ENCODE assay signal across 8 mouse cellular contexts in genomic region chr11:96872441-96873379, GRCm38 (mm10). TPM values are rescaled to one million over a fixed set of nuclear protein-coding genes. Genes with fewer than 3 reads are reported as not detected.
DNase-seq lines count a peak whose midpoint lies in the region; ATAC-seq and TF ChIP-seq lines count a peak whose summit lies in the region.

No protein-coding gene starts in this region.

- 7% methylated on average over 24 of the region's 24 CpGs for WGBS in liver, embryonic 11.5 days

- H3K27ac ChIP-seq in gastrocnemius, adult 2 months, result peak overlapping the region; percentile 91
- H3K27ac ChIP-seq in liver, embryonic 11.5 days (ENCODE audit: low read depth, low read length), result peak overlapping the region; percentile 57; the same call in 1 of the 2 replicates

- peak overlapping the region; percentile 69 for H3K4me3 ChIP-seq in gastrocnemius, adult 2 months
- peak overlapping the region; percentile 14 for H3K4me3 ChIP-seq in megakaryocyte, embryonic 14.5 days (replicated peaks)
- H3K4me3 ChIP-seq in liver, embryonic 11.5 days (ENCODE audit: low read depth, low read length), result no peak overlapping the region

- H3K4me2 ChIP-seq in liver, embryonic 11.5 days, result 0 out of 2 replicates have a peak overlapping the region, but pooled peaks have one; percentile 16

- H3K36me3 ChIP-seq in megakaryocyte, embryonic 14.5 days (replicated peaks; ENCODE audit: low read length), result no peaks in the 10 kb centered on the region
- H3K36me3 ChIP-seq in liver, embryonic 11.5 days (ENCODE audit: control insufficient read depth, insufficient read depth, low read length), result no peaks in the 10 kb centered on the region

- peaks cover 47% of the 10 kb centered on the region for H3K4me1 ChIP-seq in megakaryocyte, embryonic 14.5 days
- H3K4me1 ChIP-seq in liver, embryonic 11.5 days (replicated peaks; ENCODE audit: control insufficient read depth, insufficient read depth, low read length), result peaks cover 23% of the 10 kb centered on the region

- H3K9ac ChIP-seq in liver, embryonic 11.5 days (ENCODE audit: low read depth, low read length), result no peak overlapping the region

- ATAC-seq in megakaryocyte, adult 5-6 weeks (ENCODE audit: poor library complexity, severe bottlenecking), result no peak
- no peak for ATAC-seq in liver, embryonic 11.5 days (replicated peaks; ENCODE audit: low FRiP score)

- TF ChIP-seq CTCF in gastrocnemius, adult 2 months (IDR thresholded peaks at IDR 0.05), result no peak

- H3K27me3 ChIP-seq in megakaryocyte, embryonic 14.5 days (replicated peaks), result peaks cover 77% of the 10 kb centered on the region
- H3K27me3 ChIP-seq in liver, embryonic 11.5 days (replicated peaks; ENCODE audit: control insufficient read depth, insufficient read depth, low read length), result peaks cover 35% of the 10 kb centered on the region

- DNase-seq in gastrocnemius, adult 2 months, result peak; percentile 47
- no peak for DNase-seq in gastrocnemius, postnatal 25 days
- no peak for DNase-seq in liver, embryonic 11.5 days (ENCODE audit: low spot score)
- peak; percentile 27 for DNase-seq in right cerebral cortex, postnatal 4 days
- DNase-seq in thymus, postnatal 14 days, result no peak
- no peak for DNase-seq in thymus, adult 18-20 months

- no peaks in the 10 kb centered on the region for H3K9me3 ChIP-seq in megakaryocyte, embryonic 14.5 days
- no peaks in the 10 kb centered on the region for H3K9me3 ChIP-seq in liver, embryonic 11.5 days (ENCODE audit: control insufficient read depth, low read length)

- intact Hi-C loops in gastrocnemius, adult 2 months (cut with DNase I), result loop anchor here (5.0 kb wide), 1 partner anchor 95 kb away; no protein-coding TSS in a partner anchor

RNA-seq across cellular contexts. Expression of gene Copz2, which starts 23.0 kb away (rescaled TPM):
- total RNA-seq in gastrocnemius, adult 2 months (2021), result 10 to 100 TPM; 21.4 to 31.0 TPM
- 10 to 100 TPM; 28.2 to 31.1 TPM for total RNA-seq in gastrocnemius, postnatal 25 days (2021)
- polyA plus RNA-seq in megakaryocyte, embryonic 14.5 days (2012; ENCODE audit: insufficient read depth, low replicate concordance), result 3.4 TPM in 1 of 2 replicates, not detected in the other
- 2.0 and 4.2 TPM in 2 replicates for total RNA-seq in megakaryocyte, adult 5-6 weeks (2015)
- total RNA-seq in megakaryocyte, adult 5-6 weeks (2017), result 0.28 and 0.92 TPM in 2 replicates
- 33.6 and 41.2 TPM in 2 replicates for polyA plus RNA-seq in liver, embryonic 11.5 days (2014; fragmentation: Nextera tagmentation; extraction: Ambion mirVana)

RNA-seq across cellular contexts. Expression of gene Nfe2l1, which starts 42.9 kb away (rescaled TPM):
- 100 to 1,000 TPM; 395 to 484 TPM for total RNA-seq in gastrocnemius, adult 2 months (2021)
- total RNA-seq in gastrocnemius, postnatal 25 days (2021), result 100 to 1,000 TPM; 348 to 389 TPM
- polyA plus RNA-seq in megakaryocyte, embryonic 14.5 days (2012; ENCODE audit: insufficient read depth, low replicate concordance), result 28.9 and 34.9 TPM in 2 replicates
- 30.0 and 32.6 TPM in 2 replicates for total RNA-seq in megakaryocyte, adult 5-6 weeks (2015)
- 30.2 and 31.1 TPM in 2 replicates for total RNA-seq in megakaryocyte, adult 5-6 weeks (2017)
- 27.6 and 28.9 TPM in 2 replicates for polyA plus RNA-seq in liver, embryonic 11.5 days (2014; fragmentation: Nextera tagmentation; extraction: Ambion mirVana)

RNA-seq across cellular contexts. Expression of gene Cdk5rap3, which starts 43.6 kb away (rescaled TPM):
- total RNA-seq in gastrocnemius, adult 2 months (2021), result 10 to 100 TPM; 21.5 to 24.0 TPM
- 10 to 100 TPM; 22.3 to 23.0 TPM for total RNA-seq in gastrocnemius, postnatal 25 days (2021)
- 15.3 and 41.6 TPM in 2 replicates for polyA plus RNA-seq in megakaryocyte, embryonic 14.5 days (2012; ENCODE audit: insufficient read depth, low replicate concordance)
- total RNA-seq in megakaryocyte, adult 5-6 weeks (2015), result 17.5 and 21.1 TPM in 2 replicates
- 23.9 and 37.3 TPM in 2 replicates for total RNA-seq in megakaryocyte, adult 5-6 weeks (2017)
- 69.6 and 71.3 TPM in 2 replicates for polyA plus RNA-seq in liver, embryonic 11.5 days (2014; fragmentation: Nextera tagmentation; extraction: Ambion mirVana)

RNA-seq across cellular contexts. Expression of gene Prr15l, which starts 55.2 kb away (rescaled TPM):
- total RNA-seq in gastrocnemius, adult 2 months (2021), result not detected
- total RNA-seq in gastrocnemius, postnatal 25 days (2021), result not detected
- not detected in 2 replicates for polyA plus RNA-seq in megakaryocyte, embryonic 14.5 days (2012; ENCODE audit: insufficient read depth, low replicate concordance)
- total RNA-seq in megakaryocyte, adult 5-6 weeks (2015), result 0.07 TPM in 1 of 2 replicates, not detected in the other
- 0.16 and 0.29 TPM in 2 replicates for total RNA-seq in megakaryocyte, adult 5-6 weeks (2017)
- 1.8 and 2.2 TPM in 2 replicates for polyA plus RNA-seq in liver, embryonic 11.5 days (2014; fragmentation: Nextera tagmentation; extraction: Ambion mirVana)

Comparison
In these comparisons a context has a peak if more than half of its experiments do, and no peak if none do; other contexts are left out.
1. DNase-seq: peak in gastrocnemius, adult 2 months (single experiment) and right cerebral cortex, postnatal 4 days (single experiment); none in gastrocnemius, postnatal 25 days (single experiment), liver, embryonic 11.5 days (single experiment), thymus, postnatal 14 days (single experiment) and thymus, adult 18-20 months (0 of 2).
2. RNA of gene Copz2, which starts 23.0 kb away (total RNA-seq): 28.2 to 31.1 TPM in gastrocnemius, postnatal 25 days and 21.4 to 31.0 TPM in gastrocnemius, adult 2 months; 0.28 to 4.2 TPM in megakaryocyte, adult 5-6 weeks; every median in the first group is over 4 times any median in the second.
3. RNA of gene Nfe2l1, which starts 42.9 kb away (total RNA-seq): 395 to 484 TPM in gastrocnemius, adult 2 months and 348 to 389 TPM in gastrocnemius, postnatal 25 days; 30.0 to 32.6 TPM in megakaryocyte, adult 5-6 weeks; every median in the first group is over 10 times any median in the second.